Mouse (Mus musculus): ENCODE data around the gene Nsf.

DNA sequence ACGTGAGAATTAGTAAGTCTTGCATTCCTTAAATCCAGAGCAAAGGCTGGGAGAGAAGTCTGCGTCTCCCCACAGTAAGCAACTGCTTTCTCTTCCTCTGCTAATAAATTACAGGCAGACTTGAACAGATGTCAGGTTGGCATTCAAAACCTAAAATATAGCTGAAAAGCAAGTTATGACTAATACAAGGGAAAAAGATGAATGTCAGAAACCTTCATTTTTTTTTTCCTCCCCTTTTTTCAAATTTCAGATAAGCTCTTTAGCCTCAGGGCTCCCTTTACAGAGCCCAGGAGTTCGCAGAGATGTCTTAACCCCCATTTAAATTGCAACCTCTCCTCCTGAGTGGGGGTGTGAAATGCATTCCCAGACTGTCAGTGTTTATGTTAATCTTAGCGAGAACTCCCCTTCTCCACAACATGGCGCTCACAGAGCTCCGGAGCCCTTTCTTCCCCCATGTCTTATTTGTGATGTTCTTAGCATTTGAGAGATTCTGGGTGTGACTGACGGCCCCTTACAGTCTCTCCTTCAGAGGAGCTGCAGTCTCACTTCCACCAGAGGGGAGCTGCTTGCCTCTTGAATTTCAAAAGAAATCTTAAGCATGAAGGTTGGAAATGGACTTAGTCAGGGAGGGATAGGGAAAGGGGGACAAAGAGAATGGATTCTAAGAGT is 47.7 kb downstream of the Nsf start:
- TF ChIP-seq CTCF (IDR thresholded peaks at IDR 0.05; ENCODE audit: borderline replicate concordance, insufficient read depth, low read length) = no peak
- no peak for TF ChIP-seq POLR2A (IDR thresholded peaks at IDR 0.05; ENCODE audit: low read depth, low read length)

All from embryonic fibroblast, embryonic 13.5 days (primary cell).